Mouse (Mus musculus) midbrain, postnatal 0 days (tissue): ENCODE data around the gene Cnr2. TPM values are rescaled to one million over a fixed set of nuclear protein-coding genes. Genes with fewer than 3 reads are reported as not detected.

Experiments used
- ATAC-seq: fragments of 200-750 bp; cut with Nextera tagmentation; 2 replicates; pipeline ENCODE4 v1.8.0; 2017; ENCODE audit warnings: moderate number of reproducible peaks, mild to moderate bottlenecking, moderate TSS enrichment, moderate library complexity; ENCODE audit not compliant: low FRiP score
- DNase-seq: peaks from one replicate; pipeline ENCODE4 v3.0.0-alpha.2; 2015; ENCODE audit warnings: low spot score
- H3K27ac ChIP-seq: fragments of 300-500 bp; sonication (generic); 2 replicates; pipeline ENCODE4 v1.5.1; 2014; ENCODE audit warnings: low read depth, mild to moderate bottlenecking, low read length, mixed read lengths
- H3K27me3 ChIP-seq: fragments of 300-500 bp; sonication (generic); 2 replicates; pipeline ENCODE4 v1.6.1; 2014; ENCODE audit warnings: low read length, control low read depth, mixed read lengths; ENCODE audit not compliant: insufficient read depth
- H3K36me3 ChIP-seq: fragments of 300-500 bp; sonication (generic); 2 replicates; pipeline ENCODE4 v1.6.1; 2014; ENCODE audit warnings: low read length, control low read depth, mixed read lengths; ENCODE audit not compliant: insufficient read depth
- H3K4me1 ChIP-seq: fragments of 300-500 bp; sonication (generic); 2 replicates; pipeline ENCODE4 v1.6.1; 2014; ENCODE audit warnings: mild to moderate bottlenecking, control low read depth, antibody characterized with exemption, low read length, mixed read lengths; ENCODE audit not compliant: insufficient read depth
- H3K4me2 ChIP-seq: fragments of 300-500 bp; sonication (generic); 2 replicates; pipeline ENCODE4 v1.6.1; 2014; ENCODE audit warnings: low read depth, mild to moderate bottlenecking, low read length, mixed read lengths; ENCODE audit not compliant: poor library complexity, severe bottlenecking
- H3K4me3 ChIP-seq: fragments of 300-500 bp; sonication (generic); 2 replicates; pipeline ENCODE4 v1.5.1; 2014; ENCODE audit warnings: low read depth, mild to moderate bottlenecking, low read length, moderate library complexity
- H3K9ac ChIP-seq: fragments of 300-500 bp; sonication (generic); replicated peaks from 2 replicates; pipeline ENCODE4 v1.6.1; 2014; ENCODE audit warnings: mild to moderate bottlenecking, low read length, moderate library complexity, mixed read lengths; ENCODE audit not compliant: poor library complexity, severe bottlenecking
- H3K9me3 ChIP-seq: fragments of 300-500 bp; sonication (generic); 2 replicates; pipeline ENCODE4 v1.6.1; 2016; ENCODE audit warnings: low read length, control low read depth
- CTCF ChIP-seq: IDR thresholded peaks from 2 replicates; pipeline ENCODE4 v1.5.1; 2016; ENCODE audit warnings: antibody characterized with exemption, mild to moderate bottlenecking
- WGBS: fragments of 180-500 bp; shearing (Covaris S2); extraction: QIAGEN DNeasy Blood & Tissue Kit; methylation state at CpG from one replicate; pipeline ENCODE4 v1.1.7; 2014; 5-methylcytosine and 5-hydroxymethylcytosine counted together
- polyA plus RNA-seq: library from polyadenylated mRNA; unstranded; fragments of >200 nt; fragmentation: Nextera tagmentation; extraction: Ambion mirVana; gene quantifications from 2 replicates; pipeline ENCODE4 v1.2.1, GENCODE M21; 2015
- total RNA-seq: library from RNA; depleted of rRNA; stranded (reverse); fragments of >200 nt; gene quantifications from 2 replicates; pipeline ENCODE4 v1.2.3, GENCODE M21; 2014

The Cnr2 gene
- total and polyA plus RNA-seq, 2 experiments from 2014 or later: 0.04 to 0.55 TPM

- no peaks in the 10 kb centered on the region for H3K36me3 ChIP-seq
- peaks cover 17% of the 10 kb centered on the region; the same call in 1 of the 2 replicates for H3K4me1 ChIP-seq
- no peak overlapping the region for H3K9ac ChIP-seq
- H3K4me2 ChIP-seq: peak overlapping the region; percentile 60; the same call in 1 of the 2 replicates
- H3K27me3 ChIP-seq: no peaks in the 10 kb centered on the region
- DNase-seq (no peak), ATAC-seq (no peak)
- TF ChIP-seq CTCF: peak; percentile 10; the same call in 1 of the 2 replicates
- H3K27ac ChIP-seq: peak overlapping the region; percentile 100
- no peaks in the 10 kb centered on the region for H3K9me3 ChIP-seq
- H3K4me3 ChIP-seq: no peak overlapping the region
- 81% methylated on average over 10 of the region's 10 CpGs for WGBS
Measured at GRCm38 (mm10) chr4:135874564-135875535, 20.3 kb upstream of the Cnr2 start.

GRCm38 (mm10) chr4:135875546-135875945, 19.6 kb upstream of the Cnr2 start:
- no peak overlapping the region for H3K9ac ChIP-seq
- ATAC-seq (no peak), DNase-seq (no peak)
- H3K36me3 ChIP-seq: no peaks in the 10 kb centered on the region
- no peaks in the 10 kb centered on the region for H3K9me3 ChIP-seq
- 19% methylated on average over 7 of the region's 7 CpGs for WGBS
- H3K27me3 ChIP-seq: no peaks in the 10 kb centered on the region
- no peak overlapping the region for H3K27ac ChIP-seq
- H3K4me2 ChIP-seq: no peak overlapping the region
- peaks cover 17% of the 10 kb centered on the region; the same call in 1 of the 2 replicates for H3K4me1 ChIP-seq
- no peak overlapping the region for H3K4me3 ChIP-seq
- TF ChIP-seq CTCF: peak; percentile 26; the same call in 1 of the 2 replicates

GRCm38 (mm10) chr4:135875991-135876582, 19.1 kb upstream of the Cnr2 start:
- WGBS: 6% methylated on average over 9 of the region's 9 CpGs
- Histone ChIP-seq H3K9ac (0 out of 2 replicates have a peak overlapping the region, but pooled peaks have one; percentile 44), H3K4me2 (peak overlapping the region; percentile 45), H3K4me1 (peaks cover 17% of the 10 kb centered on the region; the same call in 1 of the 2 replicates), H3K9me3 (no peaks in the 10 kb centered on the region), H3K27me3 (no peaks in the 10 kb centered on the region), H3K27ac (0 out of 2 replicates have a peak overlapping the region, but pooled peaks have one; percentile 9), H3K36me3 (no peaks in the 10 kb centered on the region), H3K4me3 (peak overlapping the region; percentile 9; the same call in 1 of the 2 replicates)
- TF ChIP-seq CTCF: no peak
- ATAC-seq: no peak
- no peak for DNase-seq

- TF ChIP-seq CTCF: no peak
- H3K4me2 ChIP-seq: peak overlapping the region; percentile 45
- H3K9me3 ChIP-seq: no peaks in the 10 kb centered on the region
- 3% methylated on average over 16 of the region's 16 CpGs for WGBS
- DNase-seq (peak; percentile 66), ATAC-seq (0 out of 2 replicates have a peak, but pooled peaks have one; percentile 15)
- H3K27me3 ChIP-seq: no peaks in the 10 kb centered on the region
- H3K9ac ChIP-seq: 0 out of 2 replicates have a peak overlapping the region, but pooled peaks have one; percentile 44
- H3K36me3 ChIP-seq: no peaks in the 10 kb centered on the region
- H3K4me3 ChIP-seq: peak overlapping the region; percentile 9
- peak overlapping the region; percentile 18; the same call in 1 of the 2 replicates for H3K27ac ChIP-seq
- peaks cover 14% of the 10 kb centered on the region; the same call in 1 of the 2 replicates for H3K4me1 ChIP-seq
Measured at GRCm38 (mm10) chr4:135876583-135877020, 18.6 kb upstream of the Cnr2 start.

- Histone ChIP-seq H3K4me1 (peaks cover 11% of the 10 kb centered on the region; the same call in 1 of the 2 replicates), H3K36me3 (no peaks in the 10 kb centered on the region), H3K27ac (no peak overlapping the region), H3K4me3 (no peak overlapping the region), H3K27me3 (no peaks in the 10 kb centered on the region), H3K9ac (no peak overlapping the region), H3K4me2 (no peak overlapping the region), H3K9me3 (no peaks in the 10 kb centered on the region)
- peak; percentile 70 for TF ChIP-seq CTCF
- ATAC-seq: no peak
- WGBS: 75% methylated on average over 2 of the region's 2 CpGs
- peak; percentile 32 for DNase-seq
Measured at GRCm38 (mm10) chr4:135877742-135878141, 17.5 kb upstream of the Cnr2 start.
